Mouse (Mus musculus) cerebellum, adult 8-10 months (tissue): Measurements from ENCODE around the gene Prickle4.

ENCODE experiments used
- DNase-seq: peaks from one replicate; pipeline ENCODE4 v3.0.0; 2022

The Prickle4 gene

GRCm38 (mm10) chr17:47694503-47695336, at the start of gene Prickle4:
Prickle4 (minus strand) TSS chr17:47694736.
- peak; percentile 98 for DNase-seq

DNA sequence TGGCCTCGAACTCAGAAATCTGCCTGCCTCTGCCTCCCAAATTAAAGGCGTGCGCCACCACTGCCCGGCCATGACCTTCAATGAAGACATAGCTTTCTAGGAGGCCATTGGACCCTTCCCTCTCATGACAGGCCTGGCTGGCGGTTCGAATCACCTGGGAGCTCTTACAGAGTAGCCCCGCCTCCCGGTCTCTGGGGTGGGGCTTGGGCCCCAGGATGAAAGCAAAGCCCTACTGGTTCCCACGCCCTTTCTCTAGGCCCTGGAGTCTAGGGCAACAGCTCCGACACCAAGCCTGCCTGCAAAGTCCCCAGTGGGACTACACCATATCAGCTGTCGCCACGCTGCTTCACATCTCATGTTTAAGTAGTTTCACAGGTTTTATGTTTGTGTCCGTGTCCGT, 49.5 kb upstream of the Prickle4 start:
- no peak for DNase-seq

DNA sequence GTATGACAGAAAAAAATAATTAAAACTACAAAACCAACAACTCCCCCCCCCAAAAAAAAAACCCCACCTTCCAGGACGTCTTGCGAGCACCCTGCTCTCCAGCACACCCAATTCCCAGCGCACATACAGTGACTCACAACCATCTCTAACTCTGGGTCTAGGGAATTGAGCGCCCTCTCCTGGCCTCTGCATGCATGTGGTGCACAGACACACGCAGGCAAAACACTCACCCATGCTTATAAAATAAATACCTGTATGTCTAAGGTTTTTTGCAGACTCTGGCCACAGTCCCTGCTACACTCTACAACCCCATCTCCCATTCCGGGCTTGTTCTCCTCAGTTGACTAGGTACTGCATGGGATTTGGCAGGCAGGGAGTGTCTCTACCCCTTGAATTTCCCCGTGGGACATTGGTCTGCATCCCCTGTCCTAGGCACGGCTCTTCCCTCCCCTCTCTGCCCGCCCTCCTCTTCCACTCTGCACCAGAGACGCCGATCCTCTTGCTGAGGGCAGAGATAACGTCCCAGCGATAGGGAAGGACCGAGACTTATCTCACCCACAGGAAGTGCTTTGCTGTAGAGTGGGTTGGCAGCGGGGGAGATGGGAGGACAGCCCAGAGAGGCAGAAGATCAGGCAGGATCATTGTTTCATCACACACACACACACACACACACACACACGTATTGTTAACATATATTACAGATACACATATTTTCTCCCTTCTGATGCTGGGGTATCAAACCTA, 48.6 kb upstream of the Prickle4 start:
- DNase-seq = no peak

- DNase-seq = no peak
These were observed 45.6 kb upstream of the Prickle4 start for GRCm38 (mm10) chr17:47740186-47740585.

DNA sequence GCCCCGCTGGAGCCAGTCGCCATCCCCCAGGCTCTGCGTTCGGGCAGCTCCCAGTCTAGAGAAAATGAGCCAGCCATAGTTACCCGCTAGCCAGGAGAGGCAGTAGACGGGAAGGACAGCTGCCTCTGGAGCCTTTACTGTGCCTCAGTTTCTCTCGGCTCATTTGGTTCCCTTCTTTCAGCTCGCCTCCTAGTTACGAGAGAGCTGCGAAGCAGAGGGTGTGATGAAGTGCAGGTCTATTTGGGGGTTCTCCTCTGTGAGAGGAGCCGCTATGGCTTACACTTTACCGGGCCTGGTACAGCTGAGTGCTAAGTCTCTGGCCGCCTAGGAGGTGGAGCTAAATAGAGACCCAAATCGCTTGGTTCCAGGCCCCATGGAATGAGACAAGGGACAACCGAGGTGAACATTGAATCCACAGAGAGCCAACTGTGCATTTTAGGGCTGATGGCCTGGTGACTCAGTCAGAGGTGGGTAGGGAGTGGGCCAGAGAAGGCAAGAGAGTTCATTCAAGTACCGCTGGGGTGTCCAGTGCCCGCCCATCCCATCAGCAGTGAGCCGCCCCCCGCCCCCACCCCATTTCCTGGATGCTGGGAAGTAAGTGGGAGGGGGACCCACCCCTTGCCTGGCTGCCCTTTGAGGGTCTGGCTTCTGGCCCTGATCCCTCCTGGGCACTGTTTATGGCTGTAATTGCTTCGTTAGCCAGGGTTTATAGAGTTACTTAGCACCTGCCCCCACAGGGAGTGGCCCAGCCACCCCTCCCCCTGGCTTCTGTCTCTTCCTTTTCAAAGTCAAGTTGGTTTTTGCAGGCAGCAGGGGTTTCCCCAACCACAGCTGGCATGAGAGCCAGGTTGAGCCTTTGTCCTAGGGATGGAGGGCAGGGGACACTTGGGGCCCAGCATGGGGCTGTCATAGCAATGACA, 44.6 kb upstream of the Prickle4 start:
- DNase-seq = no peak

DNA sequence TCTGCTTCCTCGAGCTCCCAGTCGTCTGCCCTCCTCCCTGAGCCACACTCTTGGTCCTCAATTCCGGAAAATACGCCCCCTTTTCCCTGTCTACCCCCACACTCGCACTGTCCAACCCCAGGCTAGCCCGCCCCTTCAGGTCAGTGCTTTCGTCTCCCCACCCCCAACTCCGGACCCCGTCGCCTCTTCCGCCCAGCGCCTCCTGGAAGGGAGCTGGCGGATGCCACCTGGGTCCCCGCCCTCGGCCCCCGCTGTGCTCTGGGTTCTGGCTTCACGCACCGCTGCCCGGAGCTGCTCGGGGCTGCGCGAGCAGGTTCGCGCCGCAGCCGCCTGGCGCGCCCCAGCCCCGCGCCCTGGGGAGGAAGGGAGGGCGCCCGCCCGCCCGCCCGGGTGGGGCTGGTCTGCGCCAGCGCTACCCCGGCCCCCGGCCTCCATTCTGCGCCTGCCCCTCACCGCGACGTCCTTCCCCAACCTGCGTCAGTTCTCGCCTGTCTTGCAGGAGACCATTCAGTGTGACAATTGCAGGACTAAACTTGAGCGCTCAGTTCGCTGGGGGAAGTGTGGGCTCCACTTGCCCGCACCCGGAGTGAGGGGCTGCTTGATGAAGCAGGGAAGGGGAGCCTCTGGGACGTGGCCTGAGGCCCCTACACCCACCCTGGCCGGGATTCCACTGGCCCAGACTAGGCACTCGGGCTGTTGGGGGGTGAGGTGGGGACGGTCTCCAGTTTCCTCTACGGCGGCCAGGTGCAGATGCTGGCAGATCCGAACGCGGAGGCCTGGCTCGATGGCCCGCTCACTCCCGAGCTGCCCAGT, 43.7 kb upstream of the Prickle4 start:
- DNase-seq = peak; percentile 57

DNA sequence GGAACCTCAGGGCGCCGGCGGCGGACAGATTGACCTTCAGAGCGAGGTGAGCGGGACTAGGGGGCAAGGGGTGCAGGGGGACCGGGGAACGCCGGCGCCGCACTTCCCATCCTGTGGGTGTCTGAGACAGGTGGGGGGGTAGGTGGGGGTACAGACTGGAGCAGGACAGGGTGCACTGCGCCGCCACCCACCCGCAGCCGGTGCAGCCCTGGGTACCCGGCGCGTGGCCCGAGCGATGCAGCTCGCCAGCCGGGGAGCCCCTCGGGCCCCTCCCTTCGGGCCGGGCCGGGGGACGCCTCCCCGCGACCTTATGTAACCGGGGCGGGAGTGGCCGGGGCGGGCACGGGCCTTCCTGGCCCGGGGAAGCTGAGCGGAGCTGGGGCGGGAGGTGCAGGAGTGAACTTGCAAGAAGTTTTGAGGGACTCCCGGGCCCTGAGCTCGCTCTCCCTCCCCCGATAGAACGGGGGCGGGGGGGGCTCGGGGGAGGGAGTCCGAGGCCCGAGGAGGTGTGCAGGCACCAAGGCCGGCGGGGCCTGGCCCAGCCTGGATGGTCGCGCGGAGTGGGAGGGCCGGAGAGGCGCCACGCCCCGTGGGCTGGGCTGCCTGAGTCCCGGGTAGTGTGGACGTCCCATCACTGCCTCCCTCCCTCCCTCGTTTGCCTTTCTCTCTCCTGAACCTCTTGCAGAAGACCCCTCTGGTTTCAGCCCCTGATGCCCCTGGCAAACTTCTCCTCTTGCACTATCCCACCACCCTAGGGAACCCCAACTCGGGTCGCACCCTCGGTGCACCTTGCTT, 42.9 kb upstream of the Prickle4 start:
- peak; percentile 83 for DNase-seq

- DNase-seq = peak; percentile 98
These were observed 42.3 kb upstream of the Prickle4 start, which contains the start of gene Tfeb for GRCm38 (mm10) chr17:47736856-47737255. Tfeb (plus strand) TSS chr17:47737030.

DNA sequence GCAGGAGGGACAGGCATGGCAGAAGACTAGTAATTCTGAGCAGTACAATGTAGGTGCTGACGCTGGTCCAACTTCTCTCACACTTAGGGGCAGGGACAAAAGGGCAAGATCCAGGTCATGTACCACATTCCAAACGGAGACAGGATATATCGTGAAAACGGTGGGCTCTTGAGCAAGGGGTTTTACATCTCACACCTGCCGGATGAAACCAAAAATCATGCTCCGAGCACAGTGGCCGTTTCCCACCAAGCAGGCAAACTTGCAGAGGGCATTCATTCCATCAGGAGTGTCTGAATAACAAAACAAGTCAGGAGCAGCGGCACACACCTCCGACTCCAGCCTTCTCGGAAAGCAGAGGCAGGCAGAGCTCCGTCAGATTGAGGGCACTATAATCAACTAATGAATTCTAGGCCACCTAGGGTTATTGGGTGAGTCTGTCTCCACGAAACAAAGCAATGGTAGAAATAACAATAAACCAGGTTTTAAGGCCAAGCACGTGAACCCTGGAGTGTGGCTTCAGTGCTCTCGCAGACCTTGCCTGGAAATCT, 41.1 kb upstream of the Prickle4 start:
- no peak for DNase-seq

GRCm38 (mm10) chr17:47730633-47731575, 36.4 kb upstream of the Prickle4 start:
- DNase-seq = no peak

DNA sequence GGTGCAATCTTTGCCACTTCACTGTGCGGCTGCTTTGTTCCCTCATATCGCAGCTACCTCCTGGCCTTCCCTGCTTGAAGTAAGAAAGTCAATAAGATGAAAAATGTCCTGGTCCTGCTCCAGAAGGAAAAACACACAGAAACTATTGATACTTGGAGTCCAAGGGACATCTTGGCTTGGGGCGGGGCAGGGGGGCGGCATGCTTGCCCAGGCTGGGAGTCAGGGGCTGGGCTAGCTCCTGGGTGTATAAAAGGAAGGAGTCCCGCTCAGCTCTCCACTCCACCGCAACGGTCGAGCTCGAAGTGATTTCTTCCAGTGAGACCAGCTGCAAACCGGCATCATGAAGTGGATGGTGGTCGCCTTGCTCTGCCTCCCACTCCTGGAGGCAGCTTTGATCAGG, 32.0 kb upstream of the Prickle4 start, which contains the start of gene Pgc:
Gene Pgc, plus strand, starts transcription at position 277 of the 400 bp plus-strand sequence.
- no peak for DNase-seq

GRCm38 (mm10) chr17:47721183-47721582, 26.6 kb upstream of the Prickle4 start:
- no peak for DNase-seq

GRCm38 (mm10) chr17:47715037-47715436, 20.5 kb upstream of the Prickle4 start:
- no peak for DNase-seq

GRCm38 (mm10) chr17:47712889-47713571, 18.5 kb upstream of the Prickle4 start:
- no peak for DNase-seq

DNA sequence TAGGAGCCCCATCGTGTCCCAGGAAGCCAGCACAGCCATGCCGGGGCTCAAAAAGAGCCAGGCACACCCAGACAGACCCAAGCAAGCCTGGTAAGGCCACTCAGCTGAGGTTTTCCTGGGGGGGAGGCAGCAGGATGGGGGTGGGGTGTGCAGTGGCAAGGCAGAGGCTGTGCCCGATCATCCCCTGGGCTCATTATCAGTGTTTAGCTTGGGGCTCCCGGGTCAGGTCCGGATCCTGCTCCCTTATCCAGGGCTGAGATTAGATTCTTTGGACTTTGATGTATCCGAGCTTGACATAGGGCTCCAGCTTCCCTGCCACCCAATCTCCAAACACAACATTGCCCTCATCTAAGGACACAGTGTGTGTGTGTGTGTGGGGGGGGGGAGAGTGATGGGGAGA, 17.3 kb upstream of the Prickle4 start:
- no peak for DNase-seq

- DNase-seq = no peak
These were observed 15.5 kb upstream of the Prickle4 start for GRCm38 (mm10) chr17:47710036-47710435.

GRCm38 (mm10) chr17:47708972-47709371, 14.4 kb upstream of the Prickle4 start:
- no peak for DNase-seq

- DNase-seq = no peak
These were observed 13.4 kb upstream of the Prickle4 start for GRCm38 (mm10) chr17:47707961-47708360.

DNA sequence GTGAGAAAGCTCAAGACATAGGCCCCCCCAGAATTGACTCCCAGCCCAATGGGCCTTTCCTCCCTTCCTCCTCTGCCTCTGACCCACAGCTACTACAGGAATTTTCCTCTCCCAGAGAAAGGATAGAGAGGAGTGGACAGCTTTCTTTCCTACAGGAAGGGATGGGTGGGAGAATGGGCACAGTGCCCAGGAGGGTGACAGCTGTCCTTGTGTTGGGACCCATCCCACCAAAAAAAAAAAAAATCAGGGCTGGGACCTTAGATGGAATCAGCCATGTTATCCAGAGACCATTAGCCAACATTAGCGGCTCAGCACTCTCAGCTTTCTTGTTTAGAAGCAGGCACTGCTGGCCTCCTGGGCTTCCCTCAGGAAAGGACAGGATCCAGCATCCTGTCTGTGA, 11.7 kb upstream of the Prickle4 start:
- no peak for DNase-seq
